Mouse (Mus musculus): Measurements from ENCODE around the gene Atxn2l. TPM values are rescaled to one million over a fixed set of nuclear protein-coding genes. Genes with fewer than 3 reads are reported as not detected.

Atxn2l gene
- 109 TPM for polyA plus RNA-seq (2017; shearing (Covaris generic))

DNA sequence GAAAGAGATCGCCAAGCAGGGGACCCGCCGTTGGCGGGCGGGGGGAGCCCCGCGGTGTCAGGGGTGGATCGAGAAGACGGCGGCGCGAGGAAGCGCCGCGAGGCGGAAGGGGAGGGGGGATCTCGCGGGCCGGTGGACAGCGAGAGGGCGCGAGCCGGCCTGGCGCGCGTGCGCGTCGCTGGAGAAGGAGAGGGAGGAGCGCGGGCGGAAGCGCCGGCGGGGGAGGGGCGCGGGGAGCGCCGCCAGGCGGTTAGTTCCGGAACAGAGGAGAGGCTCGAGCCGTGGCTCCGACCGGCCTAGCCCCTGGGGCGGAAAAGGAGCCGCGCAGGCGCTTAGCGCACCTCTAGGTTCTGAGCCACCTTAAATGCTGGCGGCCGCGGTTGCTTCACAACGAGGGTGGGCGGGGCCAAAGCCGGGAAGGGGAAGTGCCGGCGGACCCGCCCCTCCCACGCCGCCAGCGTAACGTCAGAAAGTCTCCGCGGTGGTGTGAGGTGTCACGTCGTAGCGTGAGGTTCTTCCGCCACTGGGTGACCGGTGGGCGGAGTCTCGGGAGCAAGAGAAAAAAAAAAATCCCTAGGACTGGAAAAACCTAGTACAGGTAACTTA, at the start of gene Atxn2l:
Gene Atxn2l, minus strand, starts transcription at position 165 of the 606 bp plus-strand sequence.

DNA sequence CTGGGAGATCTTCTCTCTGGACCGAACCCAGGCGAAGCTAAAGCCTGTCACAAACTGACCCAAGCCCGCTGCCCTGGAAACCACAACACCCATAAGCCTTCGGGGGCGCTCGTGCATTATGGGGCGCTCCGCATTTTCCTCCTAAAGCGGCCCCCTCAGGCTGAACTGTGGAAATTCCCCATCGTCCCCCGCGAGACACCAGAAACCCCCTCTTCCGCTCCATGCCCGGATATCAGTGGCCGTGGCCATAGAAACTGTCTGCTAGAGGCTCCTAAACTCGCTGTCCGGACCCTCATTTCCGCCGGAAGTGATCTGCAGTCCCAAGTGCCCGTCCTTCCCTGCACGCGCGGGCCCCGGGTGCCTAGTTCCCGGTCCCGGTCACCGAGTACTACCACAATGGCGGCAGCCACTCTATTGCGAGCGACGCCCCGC, 16.2 kb downstream of the Atxn2l start, which contains the start of gene Tufm:
Gene Tufm, plus strand, starts transcription at position 310 of the 432 bp plus-strand sequence.

DNA sequence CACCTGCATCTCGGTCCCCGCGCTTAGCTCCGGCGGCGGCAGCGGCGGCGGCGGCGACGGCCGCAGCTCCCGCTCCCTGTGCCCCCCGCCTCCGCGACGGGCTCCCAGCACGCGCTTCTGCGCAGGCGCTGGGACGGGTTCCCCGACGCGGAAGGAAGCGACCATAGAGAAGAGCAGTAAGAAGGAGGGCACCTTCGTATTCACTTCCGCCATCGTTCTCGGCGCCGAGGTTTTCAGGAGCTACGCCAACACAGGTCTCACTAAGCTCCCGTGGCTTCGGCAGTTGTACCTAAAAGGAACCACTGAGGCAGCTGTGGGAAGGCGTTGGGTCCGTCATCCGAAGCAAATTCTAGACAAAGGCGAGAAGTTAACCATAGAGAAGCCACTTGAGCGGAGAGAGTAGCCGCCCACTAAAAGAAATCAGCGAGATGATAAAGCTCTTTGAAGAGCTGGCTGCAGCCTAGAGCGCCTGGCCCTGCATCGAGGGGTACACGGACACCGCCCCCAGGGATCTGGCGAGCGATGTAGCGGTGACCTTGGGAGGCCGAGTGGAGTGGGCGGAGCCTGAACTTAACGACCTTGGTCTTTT, 28.1 kb downstream of the Atxn2l start, which contains the start of gene Sh2b1:
Gene Sh2b1, minus strand, starts transcription at position 432 of the 589 bp plus-strand sequence.

DNA sequence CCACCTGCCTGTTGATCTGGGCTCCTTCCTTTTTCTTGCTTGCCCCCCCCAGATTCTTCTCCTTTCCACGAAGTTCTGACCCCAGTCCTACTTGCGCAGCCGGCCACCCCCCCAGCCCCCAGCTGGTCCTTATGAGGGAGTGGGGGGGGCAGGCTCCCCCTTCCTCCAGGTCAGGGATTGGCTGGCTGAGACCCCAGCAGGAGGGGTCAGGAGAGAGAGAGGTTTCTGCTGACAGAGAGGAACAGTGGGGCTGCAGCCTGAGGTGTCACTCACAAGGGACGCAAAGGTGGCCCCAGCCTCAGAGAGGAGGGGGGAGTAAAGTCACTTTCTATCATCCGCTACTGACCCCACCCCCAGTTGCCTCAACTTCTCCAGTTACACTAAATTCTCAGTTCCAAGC, 40.2 kb downstream of the Atxn2l start, which contains the start of gene Atp2a1:
Gene Atp2a1, minus strand, starts transcription at position 105 of the 400 bp plus-strand sequence.

Other genes starting within 250 kb of the Atxn2l start
- gene Sbk1, start 230.8 kb downstream of the Atxn2l start, polyA plus RNA-seq (2017; shearing (Covaris generic)) = 31.3 TPM
- 696 TPM for gene Lat, start 133.9 kb downstream of the Atxn2l start, polyA plus RNA-seq (2017; shearing (Covaris generic))
- 56.7 TPM for gene Spns1, start 126.0 kb downstream of the Atxn2l start, polyA plus RNA-seq (2017; shearing (Covaris generic))
- gene Nfatc2ip, start 106.7 kb downstream of the Atxn2l start, polyA plus RNA-seq (2017; shearing (Covaris generic)) = 7.3 TPM
- gene Cd19, start 88.5 kb downstream of the Atxn2l start, polyA plus RNA-seq (2017; shearing (Covaris generic)) = not detected
- 35.8 TPM for gene Rabep2, start 74.7 kb downstream of the Atxn2l start, polyA plus RNA-seq (2017; shearing (Covaris generic))
- gene Atp2a1, start 40.3 kb downstream of the Atxn2l start, polyA plus RNA-seq (2017; shearing (Covaris generic)) = 0.47 TPM
- gene Sh2b1, start 28.0 kb downstream of the Atxn2l start, polyA plus RNA-seq (2017; shearing (Covaris generic)) = 28.4 TPM
- gene Tufm, start 16.1 kb downstream of the Atxn2l start, polyA plus RNA-seq (2017; shearing (Covaris generic)) = 50.0 TPM
- gene Eif3c, start 63.0 kb upstream of the Atxn2l start, polyA plus RNA-seq (2017; shearing (Covaris generic)) = 166 TPM
- 1.1 TPM for gene Apobr, start 81.5 kb upstream of the Atxn2l start, polyA plus RNA-seq (2017; shearing (Covaris generic))
- 54.1 TPM for gene Cln3, start 82.4 kb upstream of the Atxn2l start, polyA plus RNA-seq (2017; shearing (Covaris generic))
- not detected for gene Il27, start 91.5 kb upstream of the Atxn2l start, polyA plus RNA-seq (2017; shearing (Covaris generic))
- not detected for gene Nupr1, start 127.4 kb upstream of the Atxn2l start, polyA plus RNA-seq (2017; shearing (Covaris generic))
- 89.1 TPM for gene Sgf29, start 145.9 kb upstream of the Atxn2l start, polyA plus RNA-seq (2017; shearing (Covaris generic))
- 0.36 TPM for gene Sult1a1, start 173.0 kb upstream of the Atxn2l start, polyA plus RNA-seq (2017; shearing (Covaris generic))
- 80.9 TPM for gene Bola2, start 192.0 kb upstream of the Atxn2l start, polyA plus RNA-seq (2017; shearing (Covaris generic))
- gene Slx1b, start 192.3 kb upstream of the Atxn2l start, polyA plus RNA-seq (2017; shearing (Covaris generic)) = 3.5 TPM
- gene Coro1a, start 204.3 kb upstream of the Atxn2l start, polyA plus RNA-seq (2017; shearing (Covaris generic)) = 2,123 TPM